Mouse (Mus musculus) megakaryocyte, embryonic 14.5 days (primary cell): ENCODE data around the gene Man2b2. TPM values are rescaled to one million over a fixed set of nuclear protein-coding genes. Genes with fewer than 3 reads are reported as not detected.

Source experiments
- H3K27me3 ChIP-seq: replicated peaks from 2 replicates; pipeline ENCODE3; 2012; ENCODE audit warnings: inconsistent platforms
- H3K36me3 ChIP-seq: replicated peaks from 2 replicates; pipeline ENCODE3; 2012; ENCODE audit warnings: low read length, inconsistent platforms, mixed read lengths
- H3K4me1 ChIP-seq: 2 replicates; pipeline ENCODE4 v1.6.1; 2012; ENCODE audit warnings: inconsistent platforms
- H3K4me3 ChIP-seq: replicated peaks from 2 replicates; pipeline ENCODE3; 2012; ENCODE audit warnings: moderate library complexity, mild to moderate bottlenecking, inconsistent platforms
- H3K9me3 ChIP-seq: 2 replicates; pipeline ENCODE4 v1.6.1; 2012; ENCODE audit warnings: inconsistent platforms
- FLI1 ChIP-seq: IDR thresholded peaks from 2 replicates; pipeline ENCODE4 v1.6.1; 2012; ENCODE audit warnings: low read length, inconsistent platforms, mixed read lengths
- GATA1 ChIP-seq: IDR thresholded peaks from 3 replicates; pipeline ENCODE4 v1.6.1; 2012; ENCODE audit warnings: mixed read lengths, low read length, inconsistent platforms, borderline replicate concordance
- polyA plus RNA-seq: library from polyadenylated mRNA; stranded (reverse); fragments of >175 nt; gene quantifications from 2 replicates; pipeline ENCODE4 v1.2.3, GENCODE M21; 2012; ENCODE audit warnings: low replicate concordance; ENCODE audit not compliant: insufficient read depth

The Man2b2 gene
- polyA plus RNA-seq, 1 experiment = 73.5 TPM

- no peak overlapping the region for H3K4me3 ChIP-seq
- peaks cover 31% of the 10 kb centered on the region for H3K27me3 ChIP-seq
- no peaks in the 10 kb centered on the region for H3K36me3 ChIP-seq
- peaks cover 13% of the 10 kb centered on the region for H3K9me3 ChIP-seq
- TF ChIP-seq FLI1 (no peak), GATA1 (no peak)
- H3K4me1 ChIP-seq = peaks cover 25% of the 10 kb centered on the region
Measured at GRCm38 (mm10) chr5:36775317-36775716, 55.1 kb downstream of the Man2b2 start.

GRCm38 (mm10) chr5:36772586-36772985 lies 57.9 kb downstream of the Man2b2 start:
- TF ChIP-seq GATA1 (no peak), FLI1 (no peak)
- no peak overlapping the region for H3K4me3 ChIP-seq
- no peaks in the 10 kb centered on the region; the same call in 1 of the 2 replicates for H3K9me3 ChIP-seq
- peaks cover 39% of the 10 kb centered on the region for H3K27me3 ChIP-seq
- H3K36me3 ChIP-seq = no peaks in the 10 kb centered on the region
- H3K4me1 ChIP-seq = peaks cover 24% of the 10 kb centered on the region

- H3K4me3 ChIP-seq = no peak overlapping the region
- H3K4me1 ChIP-seq = peaks cover 6% of the 10 kb centered on the region; the same call in 1 of the 2 replicates
- no peak for TF ChIP-seq FLI1
- TF ChIP-seq GATA1 = no peak
- no peaks in the 10 kb centered on the region for H3K9me3 ChIP-seq
- peaks cover 44% of the 10 kb centered on the region for H3K27me3 ChIP-seq
- no peaks in the 10 kb centered on the region for H3K36me3 ChIP-seq
Measured at GRCm38 (mm10) chr5:36769603-36770002, 60.9 kb downstream of the Man2b2 start.

GRCm38 (mm10) chr5:36766958-36767703 lies 63.3 kb downstream of the Man2b2 start:
- H3K36me3 ChIP-seq = no peaks in the 10 kb centered on the region
- peaks cover 10% of the 10 kb centered on the region; the same call in 1 of the 2 replicates for H3K4me1 ChIP-seq
- TF ChIP-seq FLI1 = no peak
- H3K9me3 ChIP-seq = no peaks in the 10 kb centered on the region
- H3K27me3 ChIP-seq = peaks cover 53% of the 10 kb centered on the region
- no peak overlapping the region for H3K4me3 ChIP-seq

- 0 out of 2 replicates have a peak, but pooled peaks cover 4% of the 10 kb centered on the region for H3K4me1 ChIP-seq
- no peaks in the 10 kb centered on the region for H3K36me3 ChIP-seq
- no peak overlapping the region for H3K4me3 ChIP-seq
- H3K9me3 ChIP-seq = no peaks in the 10 kb centered on the region
- H3K27me3 ChIP-seq = peaks cover 39% of the 10 kb centered on the region
- TF ChIP-seq FLI1 (no peak), GATA1 (no peak)
Measured at GRCm38 (mm10) chr5:36759848-36760247, 70.6 kb downstream of the Man2b2 start.

- Histone ChIP-seq H3K4me3 (no peak overlapping the region), H3K36me3 (no peaks in the 10 kb centered on the region), H3K4me1 (peaks cover 4% of the 10 kb centered on the region)
Measured at GRCm38 (mm10) chr5:36757033-36757432, 73.4 kb downstream of the Man2b2 start.

More at GRCm38 (mm10) chr5:36757033-36757432, 73.4 kb downstream of the Man2b2 start:
- Histone ChIP-seq H3K27me3 (peaks cover 24% of the 10 kb centered on the region), H3K9me3 (no peaks in the 10 kb centered on the region)
- no peak for TF ChIP-seq FLI1
- TF ChIP-seq GATA1 = no peak

Other genes starting within 250 kb of the Man2b2 start
- gene Tbc1d14, start 237.4 kb downstream of the Man2b2 start, polyA plus RNA-seq = 7.1 and 8.7 TPM in 2 replicates
- gene D5Ertd579e, start 134.6 kb downstream of the Man2b2 start, polyA plus RNA-seq = 3.7 and 4.2 TPM in 2 replicates
- gene Bloc1s4, start 82.0 kb downstream of the Man2b2 start, polyA plus RNA-seq = 27.2 and 43.7 TPM in 2 replicates
- 15.3 and 78.1 TPM in 2 replicates for gene Mrfap1, start 33.9 kb downstream of the Man2b2 start, polyA plus RNA-seq
- gene Ppp2r2c, start 37.9 kb upstream of the Man2b2 start, polyA plus RNA-seq = 0.09 TPM in 1 of 2 replicates, not detected in the other
- gene Wfs1, start 158.6 kb upstream of the Man2b2 start, polyA plus RNA-seq = 0.78 TPM in 1 of 2 replicates, not detected in the other